Mouse (Mus musculus) olfactory bulb, adult 2 months (tissue): ENCODE results near the gene Gm42791.

Experiments used
- CTCF ChIP-seq: fragments of 200-500 bp; IDR thresholded peaks from 2 replicates; pipeline ENCODE4 v1.5.1; 2012; ENCODE audit warnings: low read depth, mild to moderate bottlenecking, low read length, moderate library complexity; ENCODE audit not compliant: insufficient read depth
- POLR2A ChIP-seq: fragments of 200-500 bp; IDR thresholded peaks from 2 replicates; pipeline ENCODE4 v1.6.1; 2012; ENCODE audit warnings: mild to moderate bottlenecking, low read depth, low read length, moderate library complexity; ENCODE audit not compliant: insufficient read depth

DNA sequence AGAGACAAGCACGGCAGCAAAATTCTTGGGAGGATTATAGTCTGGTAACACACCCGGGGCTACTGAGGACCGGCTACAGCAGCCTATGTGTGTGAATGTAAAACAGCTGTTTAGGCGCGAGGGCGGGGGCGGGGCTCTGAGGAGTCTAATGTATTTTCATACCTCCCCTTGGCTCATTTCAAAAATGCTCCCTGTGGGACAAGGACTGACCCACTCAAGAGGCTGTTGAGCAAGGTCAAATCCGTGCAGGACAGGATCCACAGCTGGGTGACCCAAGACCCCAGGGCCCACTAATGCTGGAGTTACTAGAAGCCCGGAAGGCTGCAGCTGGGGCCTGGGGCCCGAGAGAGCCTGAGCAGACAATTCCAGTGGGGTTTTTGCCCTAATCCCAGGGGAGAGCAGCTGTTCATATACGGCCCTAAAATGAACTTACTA is 55.0 kb downstream of the Gm42791 start:
- TF ChIP-seq CTCF (no peak), POLR2A (no peak)
